Mouse (Mus musculus): ENCODE measurements around the gene Kalrn. TPM values are rescaled to one million over a fixed set of nuclear protein-coding genes. Genes with fewer than 3 reads are reported as not detected.

The Kalrn gene
- polyA plus RNA-seq, 1 experiment: 43.0 TPM

GRCm38 (mm10) chr16:34119370-34119769, 454.0 kb downstream of the Kalrn start:
- no peak for TF ChIP-seq POLR2A (IDR thresholded peaks at IDR 0.05; ENCODE audit: low read depth, low read length)
- no peak for TF ChIP-seq CTCF (IDR thresholded peaks at IDR 0.05; ENCODE audit: extremely low read depth, insufficient read length, insufficient replicate concordance, low read depth, low read length)
- peak overlapping the region; percentile 99 for H3K27ac ChIP-seq (ENCODE audit: insufficient read depth, low read depth, low read length)
- no peak overlapping the region for H3K4me3 ChIP-seq (ENCODE audit: low read depth, low read length)
- no peaks in the 10 kb centered on the region for H3K27me3 ChIP-seq (ENCODE audit: control insufficient read depth, insufficient read depth, low read length)
- H3K4me1 ChIP-seq (ENCODE audit: control insufficient read depth, insufficient read depth, insufficient read length, low read length): peaks cover 7% of the 10 kb centered on the region; the same call in 1 of the 2 replicates
- WGBS: 24% methylated on average over 2 of the region's 2 CpGs
- H3K36me3 ChIP-seq (ENCODE audit: control insufficient read depth, insufficient read depth, low read length): peaks cover 4% of the 10 kb centered on the region; the same call in 1 of the 2 replicates

DNA sequence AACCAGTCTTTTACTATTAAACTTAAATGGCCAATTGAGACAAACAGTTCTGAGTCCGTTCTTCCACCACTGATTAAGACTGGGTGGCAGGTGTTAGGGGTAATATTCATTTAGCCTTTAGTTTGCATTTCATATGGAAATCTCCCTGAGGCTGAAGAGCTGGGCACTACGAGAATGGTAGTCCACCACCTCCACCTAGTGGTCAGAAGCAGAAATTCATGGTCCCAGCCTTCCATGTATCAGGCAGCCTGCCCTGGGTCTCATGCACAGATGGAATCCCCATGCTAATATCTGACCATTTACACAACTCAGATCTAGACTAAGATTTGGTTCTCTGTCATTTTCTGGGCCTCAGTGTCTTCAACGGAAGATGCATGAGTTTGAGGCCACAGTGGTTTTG, 458.7 kb downstream of the Kalrn start:
- no peak overlapping the region for H3K4me3 ChIP-seq (ENCODE audit: low read depth, low read length)
- H3K36me3 ChIP-seq (ENCODE audit: control insufficient read depth, insufficient read depth, low read length): no peaks in the 10 kb centered on the region
- 3% methylated on average over 3 of the region's 3 CpGs for WGBS
- H3K27me3 ChIP-seq (ENCODE audit: control insufficient read depth, insufficient read depth, low read length): no peaks in the 10 kb centered on the region
- peaks cover 12% of the 10 kb centered on the region; the same call in 1 of the 2 replicates for H3K4me1 ChIP-seq (ENCODE audit: control insufficient read depth, insufficient read depth, insufficient read length, low read length)
- TF ChIP-seq CTCF (IDR thresholded peaks at IDR 0.05; ENCODE audit: extremely low read depth, insufficient read length, insufficient replicate concordance, low read depth, low read length) (peak; percentile 80; the same call in 1 of the 2 replicates), POLR2A (IDR thresholded peaks at IDR 0.05; ENCODE audit: low read depth, low read length) (no peak)
- no peak overlapping the region for H3K27ac ChIP-seq (ENCODE audit: insufficient read depth, low read depth, low read length)

- H3K36me3 ChIP-seq (ENCODE audit: control insufficient read depth, insufficient read depth, low read length): no peaks in the 10 kb centered on the region
- no peak overlapping the region for H3K4me3 ChIP-seq (ENCODE audit: low read depth, low read length)
- H3K4me1 ChIP-seq (ENCODE audit: control insufficient read depth, insufficient read depth, insufficient read length, low read length): peaks cover 6% of the 10 kb centered on the region; the same call in 1 of the 2 replicates
- no peak overlapping the region for H3K27ac ChIP-seq (ENCODE audit: insufficient read depth, low read depth, low read length)
- TF ChIP-seq CTCF (IDR thresholded peaks at IDR 0.05; ENCODE audit: extremely low read depth, insufficient read length, insufficient replicate concordance, low read depth, low read length): no peak
- TF ChIP-seq POLR2A (IDR thresholded peaks at IDR 0.05; ENCODE audit: low read depth, low read length): no peak
- no peaks in the 10 kb centered on the region for H3K27me3 ChIP-seq (ENCODE audit: control insufficient read depth, insufficient read depth, low read length)
- WGBS: 97% methylated on average over 9 of the region's 9 CpGs
Observed at GRCm38 (mm10) chr16:34113150-34113549, 460.2 kb downstream of the Kalrn start.

DNA sequence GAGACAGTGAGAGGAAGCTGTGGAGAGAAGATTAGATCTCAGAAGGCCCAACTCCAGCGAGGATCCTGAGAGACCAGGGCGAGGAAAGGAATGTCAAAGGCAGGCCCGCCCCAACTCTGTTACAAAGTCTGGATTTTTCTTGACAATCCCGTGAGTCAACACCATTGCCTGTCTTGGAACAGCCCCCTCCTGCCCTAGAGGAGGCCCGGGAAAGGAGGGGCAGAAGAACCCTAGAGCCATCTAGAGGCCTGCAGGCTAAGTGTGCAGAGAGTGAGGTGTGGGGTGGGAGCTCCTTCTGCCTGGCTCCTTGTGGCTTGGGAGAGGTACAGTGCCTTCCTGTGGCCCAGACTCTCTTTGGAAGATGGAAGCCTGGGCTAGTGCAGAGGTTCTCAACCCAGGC, 460.8 kb downstream of the Kalrn start:
- no peaks in the 10 kb centered on the region for H3K27me3 ChIP-seq (ENCODE audit: control insufficient read depth, insufficient read depth, low read length)
- WGBS: 37% methylated on average over 5 of the region's 5 CpGs
- H3K4me1 ChIP-seq (ENCODE audit: control insufficient read depth, insufficient read depth, insufficient read length, low read length): peaks cover 6% of the 10 kb centered on the region; the same call in 1 of the 2 replicates
- no peak overlapping the region for H3K27ac ChIP-seq (ENCODE audit: insufficient read depth, low read depth, low read length)
- no peak overlapping the region for H3K4me3 ChIP-seq (ENCODE audit: low read depth, low read length)
- no peaks in the 10 kb centered on the region for H3K36me3 ChIP-seq (ENCODE audit: control insufficient read depth, insufficient read depth, low read length)
- TF ChIP-seq POLR2A (IDR thresholded peaks at IDR 0.05; ENCODE audit: low read depth, low read length): no peak
- TF ChIP-seq CTCF (IDR thresholded peaks at IDR 0.05; ENCODE audit: extremely low read depth, insufficient read length, insufficient replicate concordance, low read depth, low read length): peak; percentile 50; the same call in 1 of the 2 replicates

- no peaks in the 10 kb centered on the region for H3K27me3 ChIP-seq (ENCODE audit: control insufficient read depth, insufficient read depth, low read length)
- H3K4me3 ChIP-seq (ENCODE audit: low read depth, low read length): no peak overlapping the region
- H3K4me1 ChIP-seq (ENCODE audit: control insufficient read depth, insufficient read depth, insufficient read length, low read length): peaks cover 6% of the 10 kb centered on the region; the same call in 1 of the 2 replicates
- H3K27ac ChIP-seq (ENCODE audit: insufficient read depth, low read depth, low read length): peak overlapping the region; percentile 58; the same call in 1 of the 2 replicates
- WGBS: 40% methylated on average over 7 of the region's 7 CpGs
- H3K36me3 ChIP-seq (ENCODE audit: control insufficient read depth, insufficient read depth, low read length): no peaks in the 10 kb centered on the region
- TF ChIP-seq CTCF (IDR thresholded peaks at IDR 0.05; ENCODE audit: extremely low read depth, insufficient read length, insufficient replicate concordance, low read depth, low read length) (no peak), POLR2A (IDR thresholded peaks at IDR 0.05; ENCODE audit: low read depth, low read length) (no peak)
Observed at GRCm38 (mm10) chr16:34110840-34111625, 462.3 kb downstream of the Kalrn start.

- TF ChIP-seq CTCF (IDR thresholded peaks at IDR 0.05; ENCODE audit: extremely low read depth, insufficient read length, insufficient replicate concordance, low read depth, low read length): no peak
- TF ChIP-seq POLR2A (IDR thresholded peaks at IDR 0.05; ENCODE audit: low read depth, low read length): no peak
- WGBS: 62% methylated on average over 6 of the region's 6 CpGs
- H3K4me3 ChIP-seq (ENCODE audit: low read depth, low read length): no peak overlapping the region
- H3K27ac ChIP-seq (ENCODE audit: insufficient read depth, low read depth, low read length): peak overlapping the region; percentile 98
- peaks cover 33% of the 10 kb centered on the region; the same call in 1 of the 2 replicates for H3K4me1 ChIP-seq (ENCODE audit: control insufficient read depth, insufficient read depth, insufficient read length, low read length)
- H3K27me3 ChIP-seq (ENCODE audit: control insufficient read depth, insufficient read depth, low read length): no peaks in the 10 kb centered on the region
- H3K36me3 ChIP-seq (ENCODE audit: control insufficient read depth, insufficient read depth, low read length): no peaks in the 10 kb centered on the region
Observed at GRCm38 (mm10) chr16:34104427-34104826, 468.9 kb downstream of the Kalrn start.

GRCm38 (mm10) chr16:34102742-34103141, 470.6 kb downstream of the Kalrn start:
- TF ChIP-seq POLR2A (IDR thresholded peaks at IDR 0.05; ENCODE audit: low read depth, low read length): no peak
- no peak for TF ChIP-seq CTCF (IDR thresholded peaks at IDR 0.05; ENCODE audit: extremely low read depth, insufficient read length, insufficient replicate concordance, low read depth, low read length)
- peak overlapping the region; percentile 92; the same call in 1 of the 2 replicates for H3K27ac ChIP-seq (ENCODE audit: insufficient read depth, low read depth, low read length)
- H3K36me3 ChIP-seq (ENCODE audit: control insufficient read depth, insufficient read depth, low read length): no peaks in the 10 kb centered on the region
- 74% methylated on average over 5 of the region's 5 CpGs for WGBS
- no peak overlapping the region for H3K4me3 ChIP-seq (ENCODE audit: low read depth, low read length)
- peaks cover 33% of the 10 kb centered on the region; the same call in 1 of the 2 replicates for H3K4me1 ChIP-seq (ENCODE audit: control insufficient read depth, insufficient read depth, insufficient read length, low read length)
- no peaks in the 10 kb centered on the region for H3K27me3 ChIP-seq (ENCODE audit: control insufficient read depth, insufficient read depth, low read length)
